Mouse (Mus musculus) forebrain, embryonic 15.5 days (tissue): ENCODE measurements around the gene Napepld. TPM values are rescaled to one million over a fixed set of nuclear protein-coding genes. Genes with fewer than 3 reads are reported as not detected.

Experiments
- ATAC-seq: fragments of 200-750 bp; cut with Nextera tagmentation; replicated peaks from 2 replicates; pipeline ENCODE4 v1.8.0; 2017; ENCODE audit warnings: mild to moderate bottlenecking, moderate TSS enrichment, moderate library complexity
- H3K27ac ChIP-seq: fragments of 300-500 bp; sonication (generic); replicated peaks from 2 replicates; pipeline ENCODE4 v1.5.1; 2015; ENCODE audit warnings: mild to moderate bottlenecking, inconsistent platforms
- H3K27me3 ChIP-seq: fragments of 300-500 bp; sonication (generic); 2 replicates; pipeline ENCODE4 v1.6.1; 2015; ENCODE audit warnings: inconsistent platforms
- H3K36me3 ChIP-seq: fragments of 300-500 bp; sonication (generic); 2 replicates; pipeline ENCODE4 v1.6.1; 2015; ENCODE audit warnings: mild to moderate bottlenecking, inconsistent platforms
- H3K4me1 ChIP-seq: fragments of 300-500 bp; sonication (generic); 2 replicates; pipeline ENCODE4 v1.6.1; 2015; ENCODE audit warnings: inconsistent platforms
- H3K4me2 ChIP-seq: fragments of 300-500 bp; sonication (generic); replicated peaks from 2 replicates; pipeline ENCODE4 v1.6.1; 2015; ENCODE audit warnings: mild to moderate bottlenecking, inconsistent platforms
- H3K4me3 ChIP-seq: fragments of 300-500 bp; sonication (generic); 2 replicates; pipeline ENCODE4 v1.5.1; 2015; ENCODE audit warnings: mild to moderate bottlenecking, inconsistent platforms
- H3K9ac ChIP-seq: fragments of 300-500 bp; sonication (generic); replicated peaks from 2 replicates; pipeline ENCODE4 v1.6.1; 2015; ENCODE audit warnings: mild to moderate bottlenecking, inconsistent platforms
- H3K9me3 ChIP-seq: fragments of 300-500 bp; sonication (generic); 2 replicates; pipeline ENCODE4 v1.6.1; 2016; ENCODE audit warnings: inconsistent platforms
- WGBS: fragments of 180-500 bp; shearing (Covaris S2); methylation state at CpG from one replicate; pipeline ENCODE4 v1.1.7; 2015; ENCODE audit warnings: mixed read lengths; 5-methylcytosine and 5-hydroxymethylcytosine counted together
- polyA plus RNA-seq: library from polyadenylated mRNA; unstranded; fragments of >200 nt; fragmentation: Nextera tagmentation; extraction: Ambion mirVana; gene quantifications from 2 replicates; pipeline ENCODE4 v1.2.1, GENCODE M21; 2015

Gene Napepld
- polyA plus RNA-seq, 1 experiment from 2014 or later: 3.9 TPM

GRCm38 (mm10) chr5:21680029-21680428, 21.2 kb downstream of the Napepld start:
- Histone ChIP-seq H3K4me1 (no peaks in the 10 kb centered on the region), H3K4me2 (no peak overlapping the region), H3K9me3 (no peaks in the 10 kb centered on the region)

GRCm38 (mm10) chr5:21678363-21678762, 22.8 kb downstream of the Napepld start:
- Histone ChIP-seq H3K27me3 (no peaks in the 10 kb centered on the region), H3K36me3 (peaks cover 5% of the 10 kb centered on the region; the same call in 1 of the 2 replicates), H3K4me2 (no peak overlapping the region), H3K27ac (no peak overlapping the region), H3K4me3 (no peak overlapping the region), H3K4me1 (peaks cover 3% of the 10 kb centered on the region; the same call in 1 of the 2 replicates), H3K9me3 (no peaks in the 10 kb centered on the region), H3K9ac (no peak overlapping the region)
- ATAC-seq: no peak
- WGBS: 98% methylated on average over 9 of the region's 9 CpGs

More at GRCm38 (mm10) chr5:21680029-21680428, 21.2 kb downstream of the Napepld start:
- ATAC-seq: no peak
- WGBS: 82% methylated on average over 4 of the region's 4 CpGs
- Histone ChIP-seq H3K36me3 (peaks cover 5% of the 10 kb centered on the region; the same call in 1 of the 2 replicates), H3K27ac (no peak overlapping the region), H3K4me3 (no peak overlapping the region), H3K9ac (no peak overlapping the region), H3K27me3 (no peaks in the 10 kb centered on the region)

GRCm38 (mm10) chr5:21677939-21678338, 23.3 kb downstream of the Napepld start:
- H3K27ac ChIP-seq: no peak overlapping the region
- WGBS: 92% methylated on average over 6 of the region's 6 CpGs
- no peak overlapping the region for H3K4me3 ChIP-seq
- no peak for ATAC-seq
- H3K9ac ChIP-seq: no peak overlapping the region
- H3K4me1 ChIP-seq: peaks cover 4% of the 10 kb centered on the region; the same call in 1 of the 2 replicates
- H3K9me3 ChIP-seq: no peaks in the 10 kb centered on the region
- H3K4me2 ChIP-seq: no peak overlapping the region
- H3K27me3 ChIP-seq: no peaks in the 10 kb centered on the region
- H3K36me3 ChIP-seq: 0 out of 2 replicates have a peak, but pooled peaks cover 2% of the 10 kb centered on the region

- Histone ChIP-seq H3K27me3 (no peaks in the 10 kb centered on the region), H3K36me3 (0 out of 2 replicates have a peak, but pooled peaks cover 2% of the 10 kb centered on the region)
- WGBS: 97% methylated on average over 23 of the region's 23 CpGs
These were observed 25.7 kb downstream of the Napepld start for GRCm38 (mm10) chr5:21675494-21675893.

GRCm38 (mm10) chr5:21675019-21675418, 26.2 kb downstream of the Napepld start:
- WGBS: 84% methylated on average over 12 of the region's 12 CpGs
- Histone ChIP-seq H3K27ac (no peak overlapping the region), H3K4me1 (peaks cover 4% of the 10 kb centered on the region; the same call in 1 of the 2 replicates), H3K9ac (no peak overlapping the region), H3K4me3 (no peak overlapping the region), H3K4me2 (no peak overlapping the region), H3K36me3 (0 out of 2 replicates have a peak, but pooled peaks cover 2% of the 10 kb centered on the region), H3K27me3 (no peaks in the 10 kb centered on the region), H3K9me3 (no peaks in the 10 kb centered on the region)
- ATAC-seq: no peak

More at GRCm38 (mm10) chr5:21675494-21675893, 25.7 kb downstream of the Napepld start:
- Histone ChIP-seq H3K9me3 (no peaks in the 10 kb centered on the region), H3K27ac (no peak overlapping the region), H3K9ac (no peak overlapping the region), H3K4me1 (peaks cover 4% of the 10 kb centered on the region; the same call in 1 of the 2 replicates), H3K4me2 (no peak overlapping the region), H3K4me3 (no peak overlapping the region)
- no peak for ATAC-seq

- peaks cover 4% of the 10 kb centered on the region; the same call in 1 of the 2 replicates for H3K4me1 ChIP-seq
- no peak for ATAC-seq
- H3K4me3 ChIP-seq: no peak overlapping the region
- no peak overlapping the region for H3K9ac ChIP-seq
- H3K9me3 ChIP-seq: no peaks in the 10 kb centered on the region
- H3K27ac ChIP-seq: no peak overlapping the region
- 75% methylated on average over 9 of the region's 9 CpGs for WGBS
- 0 out of 2 replicates have a peak, but pooled peaks cover 2% of the 10 kb centered on the region for H3K36me3 ChIP-seq
- no peak overlapping the region for H3K4me2 ChIP-seq
- no peaks in the 10 kb centered on the region for H3K27me3 ChIP-seq
These were observed 27.5 kb downstream of the Napepld start for GRCm38 (mm10) chr5:21673742-21674141.

GRCm38 (mm10) chr5:21672812-21673635, 28.2 kb downstream of the Napepld start:
- H3K4me1 ChIP-seq: peaks cover 4% of the 10 kb centered on the region; the same call in 1 of the 2 replicates
- H3K4me2 ChIP-seq: no peak overlapping the region
- WGBS: 54% methylated on average over 23 of the region's 23 CpGs
- H3K36me3 ChIP-seq: 0 out of 2 replicates have a peak, but pooled peaks cover 2% of the 10 kb centered on the region
- no peak overlapping the region for H3K9ac ChIP-seq
- ATAC-seq: no peak
- H3K27me3 ChIP-seq: no peaks in the 10 kb centered on the region
- H3K9me3 ChIP-seq: no peaks in the 10 kb centered on the region
- no peak overlapping the region for H3K4me3 ChIP-seq
- no peak overlapping the region for H3K27ac ChIP-seq

GRCm38 (mm10) chr5:21669307-21669706, 31.9 kb downstream of the Napepld start:
- no peak overlapping the region for H3K9ac ChIP-seq
- no peak for ATAC-seq
- WGBS: 97% methylated on average over 2 of the region's 2 CpGs
- H3K36me3 ChIP-seq: peaks cover under 1% of the 10 kb centered on the region; the same call in 1 of the 2 replicates
- no peak overlapping the region for H3K4me3 ChIP-seq
- no peaks in the 10 kb centered on the region for H3K27me3 ChIP-seq
- no peaks in the 10 kb centered on the region for H3K9me3 ChIP-seq
- peaks cover 4% of the 10 kb centered on the region; the same call in 1 of the 2 replicates for H3K4me1 ChIP-seq
- H3K4me2 ChIP-seq: no peak overlapping the region
- H3K27ac ChIP-seq: no peak overlapping the region

- Histone ChIP-seq H3K9ac (no peak overlapping the region), H3K27ac (no peak overlapping the region), H3K4me2 (no peak overlapping the region), H3K9me3 (no peaks in the 10 kb centered on the region), H3K4me1 (no peaks in the 10 kb centered on the region), H3K36me3 (peaks cover 11% of the 10 kb centered on the region; the same call in 1 of the 2 replicates), H3K4me3 (no peak overlapping the region), H3K27me3 (no peaks in the 10 kb centered on the region)
- 65% methylated on average over 8 of the region's 8 CpGs for WGBS
- ATAC-seq: no peak
These were observed 33.7 kb downstream of the Napepld start for GRCm38 (mm10) chr5:21667191-21668137.

- Histone ChIP-seq H3K36me3 (peaks cover 46% of the 10 kb centered on the region), H3K9me3 (no peaks in the 10 kb centered on the region), H3K27me3 (no peaks in the 10 kb centered on the region), H3K4me2 (no peak overlapping the region), H3K9ac (no peak overlapping the region), H3K4me1 (peaks cover 18% of the 10 kb centered on the region), H3K4me3 (no peak overlapping the region), H3K27ac (no peak overlapping the region)
- no peak for ATAC-seq
- WGBS: 71% methylated on average over 11 of the region's 11 CpGs
These were observed 38.1 kb downstream of the Napepld start for GRCm38 (mm10) chr5:21663081-21663480.

- H3K4me2 ChIP-seq: no peak overlapping the region
- WGBS: 50% methylated on average over 6 of the region's 6 CpGs
- no peak overlapping the region for H3K4me3 ChIP-seq
- no peaks in the 10 kb centered on the region for H3K9me3 ChIP-seq
- peaks cover 60% of the 10 kb centered on the region for H3K36me3 ChIP-seq
- H3K9ac ChIP-seq: no peak overlapping the region
- peaks cover 18% of the 10 kb centered on the region for H3K4me1 ChIP-seq
- ATAC-seq: peak; percentile 57
- no peaks in the 10 kb centered on the region for H3K27me3 ChIP-seq
- H3K27ac ChIP-seq: peak overlapping the region; percentile 46
These were observed 40.3 kb downstream of the Napepld start for GRCm38 (mm10) chr5:21660850-21661249.
